ENCODE assay signal across 9 mouse cellular contexts in genomic region chr15:97581724-97582154, GRCm38 (mm10).
DNase-seq lines count a peak whose midpoint lies in the region; ATAC-seq lines count a peak whose summit lies in the region.
"Had no signal": no experiment of that assay in that cellular context is flagged by ENCODE, and none has a peak within 500 bp of the region (broad histone marks: within the 10 kb centered on the region; RNA-seq: fewer than 3 reads in every experiment).

No protein-coding gene starts in this region.

- H3K9me3 ChIP-seq in kidney, embryonic 14.5 days (ENCODE audit: control insufficient read depth, low read length), result 0 out of 2 replicates have a peak, but pooled peaks cover 3% of the 10 kb centered on the region
- peaks cover 2% of the 10 kb centered on the region; the same call in 1 of the 2 replicates for H3K9me3 ChIP-seq in limb, embryonic 13.5 days
- H3K9me3 ChIP-seq in stomach, embryonic 16.5 days (replicated peaks; ENCODE audit: control insufficient read depth, low read length), result no peaks in the 10 kb centered on the region

- no peak overlapping the region for H3K4me2 ChIP-seq in kidney, embryonic 14.5 days (replicated peaks; ENCODE audit: low read depth, low read length)
- no peak overlapping the region for H3K4me2 ChIP-seq in limb, embryonic 13.5 days (replicated peaks)
- H3K4me2 ChIP-seq in stomach, embryonic 16.5 days (ENCODE audit: low read depth, low read length), result no peak overlapping the region

- ATAC-seq in granulocyte monocyte progenitor cell, adult 5-6 weeks (replicated peaks; ENCODE audit: poor library complexity, severe bottlenecking), result peak; percentile 98
- ATAC-seq in kidney, embryonic 14.5 days (ENCODE audit: low FRiP score, low TSS enrichment), result peak; percentile 72; the same call in 1 of the 2 replicates
- ATAC-seq in limb, embryonic 13.5 days (ENCODE audit: low FRiP score, low read depth), result peak; percentile 54; the same call in 1 of the 2 replicates
- peak; percentile 82 for ATAC-seq in stomach, embryonic 16.5 days (ENCODE audit: insufficient read depth, low FRiP score)

- H3K36me3 ChIP-seq in kidney, embryonic 14.5 days (ENCODE audit: control insufficient read depth, insufficient read depth, low read length), result no peaks in the 10 kb centered on the region
- H3K36me3 ChIP-seq in limb, embryonic 13.5 days, result no peaks in the 10 kb centered on the region
- H3K36me3 ChIP-seq in stomach, embryonic 16.5 days (ENCODE audit: control insufficient read depth, insufficient read depth, low read length), result no peaks in the 10 kb centered on the region

- no peaks in the 10 kb centered on the region for H3K4me1 ChIP-seq in kidney, embryonic 14.5 days (ENCODE audit: control insufficient read depth, insufficient read depth, low read length)
- H3K4me1 ChIP-seq in limb, embryonic 13.5 days, result 0 out of 2 replicates have a peak, but pooled peaks cover 3% of the 10 kb centered on the region
- 0 out of 2 replicates have a peak, but pooled peaks cover 2% of the 10 kb centered on the region for H3K4me1 ChIP-seq in stomach, embryonic 16.5 days (ENCODE audit: control insufficient read depth, insufficient read depth, low read length)

- no peak overlapping the region for H3K9ac ChIP-seq in kidney, embryonic 14.5 days (ENCODE audit: low read depth, low read length)
- no peak overlapping the region for H3K9ac ChIP-seq in limb, embryonic 13.5 days
- no peak overlapping the region for H3K9ac ChIP-seq in stomach, embryonic 16.5 days (ENCODE audit: low read length)

- peak; percentile 88 for DNase-seq in 3134 (ENCODE audit: extremely low read depth, insufficient read length, low spot score)
- peak; percentile 74 for DNase-seq in T-cell, adult 2 months (ENCODE audit: low spot score)
- DNase-seq in cerebellum, postnatal 25 days, result peak; percentile 79 to 85
- peak; percentile 84 for DNase-seq in naive thymus-derived CD4-positive, alpha-beta T cell, adult 2 months (ENCODE audit: low read depth)

- no peak overlapping the region for H3K27ac ChIP-seq in kidney, embryonic 14.5 days (ENCODE audit: low read depth, low read length)
- no peak overlapping the region for H3K27ac ChIP-seq in limb, embryonic 13.5 days
- H3K27ac ChIP-seq in stomach, embryonic 16.5 days (ENCODE audit: low read length), result no peak overlapping the region

- no peak overlapping the region for H3K4me3 ChIP-seq in kidney, embryonic 14.5 days (ENCODE audit: low read length)
- no peak overlapping the region for H3K4me3 ChIP-seq in limb, embryonic 13.5 days
- H3K4me3 ChIP-seq in stomach, embryonic 16.5 days (replicated peaks; ENCODE audit: low read length), result no peak overlapping the region
- H3K4me3 ChIP-seq: erythroblast, embryonic 14.5 days had no signal

- WGBS in kidney, embryonic 14.5 days, result 43% methylated on average over 13 of the region's 13 CpGs
- whole genome bisulfite sequencing in limb, embryonic 13.5 days, result 31% methylated on average over 13 of the region's 13 CpGs
- 24% methylated on average over 13 of the region's 13 CpGs for WGBS in stomach, embryonic 16.5 days

- no peaks in the 10 kb centered on the region for H3K27me3 ChIP-seq in kidney, embryonic 14.5 days (ENCODE audit: control insufficient read depth, insufficient read depth, low read length)
- H3K27me3 ChIP-seq in limb, embryonic 13.5 days, result no peaks in the 10 kb centered on the region
- H3K27me3 ChIP-seq in stomach, embryonic 16.5 days (ENCODE audit: control insufficient read depth, insufficient read depth, low read length), result no peaks in the 10 kb centered on the region
